Mouse (Mus musculus) WW6 (cell line): ENCODE measurements around the gene Arid5b.

Experiments
- DNase-seq: peaks from one replicate; pipeline ENCODE4 v3.0.0-alpha.2; 2013; ENCODE audit warnings: low read depth, low spot score

Arid5b gene

GRCm38 (mm10) chr10:68278632-68279361 is at the start of gene Arid5b:
Gene Arid5b, minus strand, starts transcription at chr10:68278740.
- no peak for DNase-seq

GRCm38 (mm10) chr10:68325378-68325777 is 46.8 kb upstream of the Arid5b start:
- DNase-seq = no peak

GRCm38 (mm10) chr10:68324061-68324460 is 45.5 kb upstream of the Arid5b start:
- no peak for DNase-seq

GRCm38 (mm10) chr10:68323167-68323566 is 44.6 kb upstream of the Arid5b start:
- DNase-seq = no peak

- no peak for DNase-seq
These were observed 42.4 kb upstream of the Arid5b start for GRCm38 (mm10) chr10:68320986-68321385.

- no peak for DNase-seq
These were observed 42.0 kb upstream of the Arid5b start for GRCm38 (mm10) chr10:68320496-68320895.

GRCm38 (mm10) chr10:68319438-68319837 is 40.9 kb upstream of the Arid5b start:
- no peak for DNase-seq

- no peak for DNase-seq
These were observed 40.0 kb upstream of the Arid5b start for GRCm38 (mm10) chr10:68318438-68318979.

- DNase-seq = no peak
These were observed 34.2 kb upstream of the Arid5b start for GRCm38 (mm10) chr10:68312734-68313133.

- no peak for DNase-seq
These were observed 22.5 kb upstream of the Arid5b start for GRCm38 (mm10) chr10:68301013-68301412.

- DNase-seq = no peak
These were observed 10.9 kb upstream of the Arid5b start for GRCm38 (mm10) chr10:68289465-68289864.

- peak; percentile 77 for DNase-seq
These were observed 4.2 kb upstream of the Arid5b start for GRCm38 (mm10) chr10:68282466-68283391.

GRCm38 (mm10) chr10:68281775-68282106 is 3.2 kb upstream of the Arid5b start:
- DNase-seq = no peak

- no peak for DNase-seq
These were observed 2.7 kb upstream of the Arid5b start for GRCm38 (mm10) chr10:68281076-68281774.

GRCm38 (mm10) chr10:68279516-68280501 is 1.3 kb upstream of the Arid5b start:
- no peak for DNase-seq

GRCm38 (mm10) chr10:68277671-68278151 is 829 bp downstream of the Arid5b start:
- DNase-seq = no peak

GRCm38 (mm10) chr10:68276976-68277441 is 1.5 kb downstream of the Arid5b start:
- no peak for DNase-seq

GRCm38 (mm10) chr10:68276350-68276975 is 2.1 kb downstream of the Arid5b start:
- peak; percentile 68 for DNase-seq

- no peak for DNase-seq
These were observed 3.4 kb downstream of the Arid5b start for GRCm38 (mm10) chr10:68274900-68275760.
